Mouse (Mus musculus) heart, embryonic 12.5 days (tissue): ENCODE measurements around the gene D230025D16Rik. TPM values are rescaled to one million over a fixed set of nuclear protein-coding genes. Genes with fewer than 3 reads are reported as not detected.

Experiments
- ATAC-seq: fragments of 200-750 bp; cut with Nextera tagmentation; 2 replicates; pipeline ENCODE4 v1.8.0; 2017; ENCODE audit warnings: moderate TSS enrichment, moderate library complexity; ENCODE audit not compliant: insufficient number of reproducible peaks, low FRiP score
- H3K27ac ChIP-seq: fragments of 300-500 bp; sonication (generic); 2 replicates; pipeline ENCODE4 v1.5.1; 2016; ENCODE audit warnings: mild to moderate bottlenecking, moderate library complexity; ENCODE audit not compliant: poor library complexity, severe bottlenecking
- H3K27me3 ChIP-seq: fragments of 300-500 bp; sonication (generic); replicated peaks from 2 replicates; pipeline ENCODE4 v1.6.1; 2016; ENCODE audit warnings: mild to moderate bottlenecking, moderate library complexity
- H3K36me3 ChIP-seq: fragments of 300-500 bp; sonication (generic); 2 replicates; pipeline ENCODE4 v1.6.1; 2016; ENCODE audit warnings: mild to moderate bottlenecking, moderate library complexity
- H3K4me1 ChIP-seq: fragments of 300-500 bp; sonication (generic); replicated peaks from 2 replicates; pipeline ENCODE4 v1.6.1; 2016; ENCODE audit warnings: mild to moderate bottlenecking
- H3K4me2 ChIP-seq: fragments of 300-500 bp; sonication (generic); 2 replicates; pipeline ENCODE4 v1.6.1; 2016; ENCODE audit warnings: mild to moderate bottlenecking, moderate library complexity
- H3K4me3 ChIP-seq: fragments of 300-500 bp; sonication (generic); 2 replicates; pipeline ENCODE4 v1.5.1; 2016; ENCODE audit warnings: mild to moderate bottlenecking
- H3K9ac ChIP-seq: fragments of 300-500 bp; sonication (generic); 2 replicates; pipeline ENCODE4 v1.6.1; 2016; ENCODE audit warnings: mild to moderate bottlenecking, moderate library complexity
- H3K9me3 ChIP-seq: fragments of 300-500 bp; sonication (generic); replicated peaks from 2 replicates; pipeline ENCODE4 v1.6.1; 2016; ENCODE audit warnings: mild to moderate bottlenecking, moderate library complexity
- WGBS: fragments of 180-500 bp; shearing (Covaris S2); methylation state at CpG from one replicate; pipeline ENCODE4 v1.1.7; 2016; 5-methylcytosine and 5-hydroxymethylcytosine counted together
- polyA plus RNA-seq: library from polyadenylated mRNA; unstranded; fragments of >200 nt; fragmentation: Nextera tagmentation; extraction: Ambion mirVana; gene quantifications from 2 replicates; pipeline ENCODE4 v1.2.1, GENCODE M21; 2016

Gene D230025D16Rik
- polyA plus RNA-seq, 1 experiment from 2014 or later, result 18.9 TPM

- Histone ChIP-seq H3K36me3 (peaks cover 50% of the 10 kb centered on the region), H3K4me1 (no peaks in the 10 kb centered on the region), H3K4me2 (no peak overlapping the region), H3K27me3 (no peaks in the 10 kb centered on the region), H3K27ac (no peak overlapping the region), H3K9me3 (no peaks in the 10 kb centered on the region), H3K9ac (no peak overlapping the region), H3K4me3 (no peak overlapping the region)
- WGBS, result 90% methylated on average over 7 of the region's 7 CpGs
- no peak for ATAC-seq
Measured at GRCm38 (mm10) chr8:105241016-105241415, 16.1 kb downstream of the D230025D16Rik start.

DNA sequence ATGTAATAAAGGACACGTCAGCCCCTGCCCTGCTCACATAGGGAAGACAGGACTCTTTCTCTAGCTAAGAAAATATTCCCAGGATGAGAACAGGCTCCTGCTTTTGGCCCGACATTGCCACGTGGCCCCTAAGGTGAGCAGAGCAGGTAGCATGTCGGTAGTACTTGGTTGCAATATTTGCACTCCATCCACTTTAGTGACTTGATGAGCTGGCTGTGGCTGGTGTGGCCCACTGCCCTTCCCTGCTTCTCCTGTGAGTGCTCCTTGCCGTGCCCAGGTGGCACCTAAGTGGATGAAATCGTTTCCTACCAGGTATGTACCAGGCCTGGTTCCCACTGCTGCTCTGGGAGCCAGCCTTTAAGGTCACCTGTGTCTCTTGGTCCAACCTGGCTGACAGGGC lies 27.0 kb downstream of the D230025D16Rik start:
- 91% methylated on average over 6 of the region's 6 CpGs for WGBS
- Histone ChIP-seq H3K27me3 (peaks cover 14% of the 10 kb centered on the region), H3K4me2 (no peak overlapping the region), H3K4me1 (peaks cover 26% of the 10 kb centered on the region), H3K27ac (no peak overlapping the region), H3K9me3 (no peaks in the 10 kb centered on the region), H3K9ac (no peak overlapping the region), H3K36me3 (peaks cover 55% of the 10 kb centered on the region), H3K4me3 (no peak overlapping the region)
- no peak for ATAC-seq

GRCm38 (mm10) chr8:105252680-105253537 lies 28.0 kb downstream of the D230025D16Rik start:
- 60% methylated on average over 10 of the region's 10 CpGs for WGBS
- Histone ChIP-seq H3K9me3 (no peaks in the 10 kb centered on the region), H3K4me2 (no peak overlapping the region; the same call in 1 of the 2 replicates), H3K4me1 (peaks cover 26% of the 10 kb centered on the region), H3K27me3 (peaks cover 21% of the 10 kb centered on the region), H3K36me3 (peaks cover 49% of the 10 kb centered on the region), H3K4me3 (no peak overlapping the region), H3K27ac (no peak overlapping the region), H3K9ac (no peak overlapping the region; the same call in 1 of the 2 replicates)
- no peak for ATAC-seq

DNA sequence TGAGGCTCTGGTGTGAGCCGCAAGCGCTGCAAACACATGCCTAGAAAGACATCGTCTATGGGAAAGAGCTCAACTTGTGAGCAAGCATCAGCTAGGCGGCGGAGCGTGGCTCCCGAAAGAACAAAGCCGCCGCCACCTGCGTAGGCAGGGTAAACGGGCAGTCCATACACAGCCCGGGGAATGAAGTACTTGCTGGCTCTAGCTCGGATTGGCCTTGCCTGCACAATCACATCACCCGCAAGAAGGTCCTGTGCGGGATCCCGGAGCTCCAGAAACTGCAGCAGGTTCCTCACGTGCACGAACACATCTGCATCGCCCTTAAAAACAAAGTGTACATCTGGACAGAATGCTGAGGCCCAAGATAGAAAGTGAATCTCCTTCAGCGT lies 28.8 kb downstream of the D230025D16Rik start:
- peak overlapping the region; percentile 69 for H3K4me3 ChIP-seq
- 47% methylated on average over 20 of the region's 20 CpGs for WGBS
- peaks cover 40% of the 10 kb centered on the region for H3K36me3 ChIP-seq
- H3K9ac ChIP-seq, result no peak overlapping the region
- peaks cover 30% of the 10 kb centered on the region for H3K27me3 ChIP-seq
- no peaks in the 10 kb centered on the region for H3K9me3 ChIP-seq
- 0 out of 2 replicates have a peak, but pooled peaks have one; percentile 5 for ATAC-seq
- H3K27ac ChIP-seq, result no peak overlapping the region
- peaks cover 29% of the 10 kb centered on the region for H3K4me1 ChIP-seq
- peak overlapping the region; percentile 99 for H3K4me2 ChIP-seq

- Histone ChIP-seq H3K4me2 (peak overlapping the region; percentile 99), H3K27ac (peak overlapping the region; percentile 48), H3K9ac (peak overlapping the region; percentile 81), H3K4me3 (peak overlapping the region; percentile 69), H3K27me3 (peaks cover 36% of the 10 kb centered on the region), H3K36me3 (peaks cover 34% of the 10 kb centered on the region), H3K9me3 (no peaks in the 10 kb centered on the region), H3K4me1 (peaks cover 35% of the 10 kb centered on the region)
- ATAC-seq, result peak; percentile 84
- under 1% methylated on average over 73 of the region's 74 CpGs for WGBS
Measured at GRCm38 (mm10) chr8:105254152-105254965, 29.4 kb downstream of the D230025D16Rik start.

DNA sequence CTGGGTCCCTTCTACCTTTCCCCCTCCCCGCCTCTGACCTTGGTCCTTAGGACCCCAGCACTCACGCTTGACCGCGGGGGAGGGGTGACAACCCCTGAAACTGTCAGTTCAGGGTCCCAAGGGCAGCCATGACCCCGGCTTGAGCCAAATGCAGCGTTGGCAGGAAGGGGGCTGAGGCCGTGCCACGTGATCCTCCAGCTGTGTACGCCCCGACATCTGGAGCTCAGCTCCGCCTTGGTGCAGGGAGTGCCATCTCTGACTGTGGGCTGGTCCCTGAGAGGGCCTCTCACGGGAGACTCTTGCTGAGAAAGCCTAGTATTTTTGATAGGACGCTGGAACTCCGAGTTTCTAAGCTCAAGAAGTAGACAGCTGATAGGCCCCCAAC lies 30.0 kb downstream of the D230025D16Rik start, which contains the start of gene B3gnt9:
B3gnt9 (minus strand) TSS at position 188 of the 385 bp plus-strand sequence.
- Histone ChIP-seq H3K27ac (peak within 1 kb of the TSS; percentile 48), H3K9ac (peak within 1 kb of the TSS; percentile 81), H3K9me3 (no peaks in the 10 kb centered on the region), H3K4me3 (peak within 1 kb of the TSS; percentile 69), H3K4me1 (peaks cover 41% of the 10 kb centered on the region), H3K4me2 (peak within 1 kb of the TSS; percentile 99), H3K27me3 (peaks cover 42% of the 10 kb centered on the region), H3K36me3 (peaks cover 29% of the 10 kb centered on the region)
- peak; percentile 73 for ATAC-seq
- 3% methylated on average over 14 of the region's 14 CpGs for WGBS

DNA sequence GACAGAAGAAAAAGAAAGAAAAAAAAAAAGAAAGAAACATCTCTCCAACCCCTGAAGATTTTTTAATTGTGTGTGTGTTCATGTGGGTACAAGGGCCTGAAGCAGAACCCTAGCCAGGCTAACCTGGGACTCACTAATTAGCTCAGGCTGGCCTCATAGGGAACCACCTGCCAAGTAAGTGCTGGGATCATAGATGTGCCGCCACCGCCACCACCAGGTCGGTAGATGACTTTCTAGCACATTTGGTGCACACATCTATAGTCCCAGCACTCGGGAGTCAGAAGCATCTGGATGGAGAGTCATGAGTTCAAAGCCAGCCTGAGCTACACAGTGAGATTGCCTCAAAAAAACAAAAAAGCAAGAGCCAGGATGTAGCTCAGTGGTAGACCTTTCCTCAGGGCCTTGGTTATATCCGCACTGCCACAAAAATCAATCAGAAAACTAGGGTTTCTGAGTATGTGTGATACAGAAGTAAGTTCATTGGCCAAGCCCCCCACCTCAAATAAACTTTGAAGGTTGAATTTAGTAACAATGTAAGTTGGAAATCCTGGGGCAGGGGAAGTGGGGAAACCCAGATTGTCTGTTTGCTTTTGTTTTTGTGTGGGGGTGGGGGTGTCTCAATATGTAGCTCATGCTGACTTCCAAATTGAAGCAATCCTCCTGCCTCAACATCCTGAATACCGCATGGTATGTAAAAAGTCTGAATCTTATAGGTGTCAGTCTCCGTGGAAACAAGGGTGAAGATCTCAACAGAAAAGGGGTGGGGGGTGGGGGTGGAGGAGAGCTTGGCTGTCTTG lies 32.6 kb downstream of the D230025D16Rik start:
- Histone ChIP-seq H3K4me2 (no peak overlapping the region), H3K9ac (no peak overlapping the region), H3K36me3 (peaks cover 4% of the 10 kb centered on the region; the same call in 1 of the 2 replicates), H3K4me3 (no peak overlapping the region), H3K27ac (no peak overlapping the region), H3K4me1 (peaks cover 45% of the 10 kb centered on the region), H3K9me3 (0 out of 2 replicates have a peak, but pooled peaks cover 4% of the 10 kb centered on the region), H3K27me3 (peaks cover 64% of the 10 kb centered on the region)
- WGBS, result 62% methylated on average over 7 of the region's 7 CpGs
- ATAC-seq, result no peak

DNA sequence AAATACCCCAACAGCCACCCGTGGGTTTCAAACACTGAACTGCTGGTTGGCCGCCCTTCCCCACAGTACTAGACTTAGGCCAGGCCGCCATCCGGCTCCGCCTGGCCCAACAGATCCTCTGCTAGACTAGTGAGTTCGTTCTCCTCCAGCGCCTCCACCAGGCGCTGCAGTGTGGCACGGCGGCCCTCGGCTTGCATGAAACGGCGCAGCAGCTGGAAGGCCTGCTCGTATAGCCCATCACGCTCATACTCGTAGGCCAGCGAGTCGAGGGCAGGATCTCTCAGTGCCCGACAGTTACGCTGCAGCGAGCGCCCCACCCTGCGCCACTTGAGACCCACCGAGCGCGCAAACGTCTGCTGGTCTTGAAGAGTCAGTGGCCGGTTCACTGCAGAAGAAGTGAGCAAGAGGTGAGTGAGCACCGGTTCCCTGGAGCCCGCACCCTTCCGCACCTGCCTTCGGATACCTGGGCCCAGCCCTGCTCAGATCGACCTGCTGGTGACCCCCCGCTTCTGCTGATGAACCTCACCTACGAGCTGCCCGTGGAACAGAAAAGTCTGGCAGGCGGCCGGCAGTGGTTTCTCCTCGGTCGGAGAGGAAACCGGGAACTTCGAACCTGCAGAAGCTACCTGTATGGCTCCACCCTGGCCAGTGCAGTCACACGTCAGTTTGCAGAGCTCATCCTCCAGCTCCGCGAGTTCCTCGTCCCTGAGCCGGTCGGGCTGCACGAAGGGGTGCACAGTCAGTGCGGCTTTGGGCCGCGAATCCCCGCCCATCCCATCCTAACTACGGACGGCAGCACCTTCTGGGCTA lies 34.2 kb downstream of the D230025D16Rik start:
- Histone ChIP-seq H3K9me3 (0 out of 2 replicates have a peak, but pooled peaks cover 4% of the 10 kb centered on the region), H3K4me1 (peaks cover 31% of the 10 kb centered on the region), H3K4me3 (peak overlapping the region; percentile 45), H3K36me3 (no peaks in the 10 kb centered on the region), H3K27me3 (peaks cover 72% of the 10 kb centered on the region), H3K9ac (peak overlapping the region; percentile 19; the same call in 1 of the 2 replicates), H3K4me2 (peak overlapping the region; percentile 86), H3K27ac (no peak overlapping the region)
- WGBS, result 4% methylated on average over 55 of the region's 55 CpGs
- ATAC-seq, result no peak

DNA sequence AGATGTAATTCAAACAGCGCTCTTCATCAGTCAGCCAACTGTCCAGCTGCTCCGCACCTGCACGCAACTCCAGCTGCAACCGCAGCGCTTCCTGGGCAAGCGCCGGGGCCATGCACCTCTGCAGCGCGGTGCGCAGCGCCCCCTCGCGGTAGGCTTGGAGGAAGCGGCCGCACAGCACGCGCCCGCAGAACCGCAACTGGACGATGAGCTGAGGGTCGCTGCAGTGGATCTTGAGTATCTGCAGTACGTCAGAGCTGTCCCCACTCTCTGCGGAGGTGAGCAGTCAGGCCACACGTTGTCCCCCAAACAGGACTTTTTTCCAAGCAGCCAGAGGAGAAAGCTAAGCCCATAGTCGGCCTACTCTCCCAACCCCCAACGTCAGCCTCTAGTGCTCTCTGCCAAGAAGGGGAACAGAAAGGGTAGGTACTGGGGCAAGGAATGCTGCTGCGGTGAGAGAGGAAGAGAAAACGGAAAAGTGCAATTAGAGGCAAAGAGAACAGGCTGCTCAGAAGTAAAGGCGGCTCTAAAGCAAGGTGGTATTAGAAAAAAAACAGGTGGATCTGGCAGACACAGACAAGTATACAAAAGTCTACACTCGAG lies 34.9 kb downstream of the D230025D16Rik start:
- Histone ChIP-seq H3K4me3 (peak overlapping the region; percentile 45), H3K27me3 (peaks cover 72% of the 10 kb centered on the region), H3K9ac (peak overlapping the region; percentile 19; the same call in 1 of the 2 replicates), H3K9me3 (0 out of 2 replicates have a peak, but pooled peaks cover 4% of the 10 kb centered on the region), H3K4me2 (peak overlapping the region; percentile 86), H3K4me1 (peaks cover 30% of the 10 kb centered on the region), H3K36me3 (no peaks in the 10 kb centered on the region), H3K27ac (no peak overlapping the region)
- 4% methylated on average over 30 of the region's 30 CpGs for WGBS
- ATAC-seq, result no peak
